Mouse (Mus musculus) embryo, embryonic 11 days (tissue): ENCODE measurements at regions not wholly inside any gene's neighbourhood (a gene's known extent, or its start where the extent isn't known, plus 50 kb on each side); places are given as distances from the start of the nearest gene placed in this dataset.
"Not testable (repeated sequence)": the region's sequence is repeated elsewhere in the genome, so short reads cannot be mapped to it uniquely, and the experiment has no call there.

Source experiments
- DNase-seq: peaks from one replicate; pipeline ENCODE4 v3.0.0-alpha.2; 2015

DNA sequence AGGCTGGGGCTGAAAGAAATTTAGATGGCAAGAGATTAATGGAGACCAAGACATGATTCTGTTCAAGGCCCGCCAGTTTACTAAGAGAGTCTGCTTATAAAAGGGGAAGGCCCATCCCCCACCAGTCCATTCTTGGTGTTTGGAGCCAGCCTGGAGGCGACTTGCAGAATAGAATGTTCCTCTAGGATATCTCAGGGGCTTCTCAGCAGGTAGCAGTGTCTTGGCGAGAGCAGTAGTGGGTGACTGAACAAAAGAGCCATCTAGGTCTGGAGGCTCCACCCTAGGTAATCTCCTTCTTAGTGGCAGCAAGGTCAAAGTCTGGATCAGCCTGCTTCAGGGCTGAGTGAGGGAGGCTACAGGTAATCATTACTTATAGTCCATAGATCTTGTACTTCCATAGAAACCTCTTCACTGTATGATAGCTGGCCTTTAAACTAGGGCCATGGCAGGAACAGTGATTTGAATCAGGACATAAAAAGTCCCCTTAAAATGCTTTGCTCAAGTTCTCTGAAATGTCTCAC is 166.0 kb upstream of the Gm5538 start:
- not testable (repeated sequence) for DNase-seq

DNA sequence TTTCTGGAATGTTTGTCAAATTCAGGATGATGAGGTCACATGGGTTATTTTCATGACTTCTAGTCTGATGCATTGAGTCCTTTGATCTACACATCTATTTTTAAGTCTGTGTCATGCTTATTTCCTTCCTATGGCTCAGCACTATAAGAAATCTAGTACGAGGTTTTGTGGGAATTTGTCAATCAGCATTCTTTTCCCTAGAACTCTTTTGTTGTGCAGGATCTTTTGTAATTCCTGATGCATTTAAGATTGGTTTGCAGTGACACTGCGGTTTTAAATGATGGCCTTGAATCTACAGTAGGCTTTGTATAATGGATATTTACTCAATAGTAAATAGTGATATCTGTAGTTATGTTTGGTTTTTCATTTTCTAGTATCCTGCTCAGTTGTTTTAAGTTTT is 187.0 kb upstream of the Gm5538 start:
- DNase-seq = no peak

DNA sequence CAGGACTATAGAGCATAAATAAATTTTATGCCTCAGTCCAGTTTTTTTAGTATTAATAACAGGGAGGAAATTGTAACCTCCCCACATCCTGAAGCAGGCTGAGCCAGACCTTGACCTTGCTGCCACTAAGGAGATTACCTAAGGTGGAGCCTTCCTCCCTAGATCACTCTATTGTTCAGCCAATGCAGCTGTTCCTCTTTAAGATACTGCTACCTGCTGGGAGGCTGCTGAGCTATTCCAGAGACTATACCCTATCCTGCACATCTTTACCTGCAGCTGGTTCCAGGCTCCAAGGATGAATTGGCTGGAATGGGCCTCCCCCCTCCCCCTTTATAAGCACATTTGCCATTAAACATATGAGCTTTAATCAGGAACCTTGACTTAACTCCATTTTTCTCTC is 189.0 kb upstream of the Gm5538 start:
- not testable (repeated sequence) for DNase-seq

DNA sequence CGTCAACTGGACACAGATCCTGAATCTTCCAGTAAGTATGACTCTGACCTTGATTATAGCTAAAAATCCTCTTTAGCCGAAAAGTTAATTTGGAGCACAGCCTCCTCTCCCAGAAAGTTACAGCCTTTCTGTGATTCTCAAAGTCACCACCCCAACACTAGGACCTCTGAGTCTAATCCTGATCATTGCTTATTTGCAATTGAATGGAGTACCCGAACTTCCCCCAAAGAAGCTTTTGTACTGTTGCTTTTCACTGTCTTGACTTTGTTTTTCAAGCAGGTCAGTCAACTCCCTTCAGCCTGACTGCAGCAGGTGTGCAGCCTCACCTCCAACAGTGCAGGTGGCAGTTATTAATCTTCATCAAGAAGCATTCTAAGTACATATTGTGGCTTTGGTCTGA is 189.7 kb upstream of the Gm5538 start:
- not testable (repeated sequence) for DNase-seq

DNA sequence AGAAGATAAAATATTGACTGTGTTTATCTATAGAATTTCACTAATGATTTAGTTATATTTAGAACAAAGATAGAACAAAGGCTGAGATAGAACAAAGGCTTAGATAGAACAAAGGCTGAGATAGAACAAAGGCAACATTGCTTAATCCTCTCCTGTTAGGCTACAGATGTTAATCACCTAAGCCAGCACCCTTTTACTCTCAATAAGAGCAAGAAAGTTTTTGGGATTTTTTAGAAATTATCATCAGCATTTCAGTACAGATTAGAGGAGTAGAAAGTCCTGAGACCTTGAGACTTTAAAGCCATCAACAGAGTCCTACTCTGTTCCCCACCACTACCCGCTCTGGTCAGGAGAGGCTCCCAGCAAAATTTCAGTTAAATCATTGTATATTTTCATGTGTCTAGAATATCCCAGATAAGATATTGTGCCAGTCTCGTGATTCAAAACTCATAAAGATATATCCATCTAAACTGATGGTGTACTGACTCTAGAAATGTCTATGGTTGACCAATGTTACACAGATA is 187.2 kb upstream of the Igsf10 start:
- DNase-seq = no peak

DNA sequence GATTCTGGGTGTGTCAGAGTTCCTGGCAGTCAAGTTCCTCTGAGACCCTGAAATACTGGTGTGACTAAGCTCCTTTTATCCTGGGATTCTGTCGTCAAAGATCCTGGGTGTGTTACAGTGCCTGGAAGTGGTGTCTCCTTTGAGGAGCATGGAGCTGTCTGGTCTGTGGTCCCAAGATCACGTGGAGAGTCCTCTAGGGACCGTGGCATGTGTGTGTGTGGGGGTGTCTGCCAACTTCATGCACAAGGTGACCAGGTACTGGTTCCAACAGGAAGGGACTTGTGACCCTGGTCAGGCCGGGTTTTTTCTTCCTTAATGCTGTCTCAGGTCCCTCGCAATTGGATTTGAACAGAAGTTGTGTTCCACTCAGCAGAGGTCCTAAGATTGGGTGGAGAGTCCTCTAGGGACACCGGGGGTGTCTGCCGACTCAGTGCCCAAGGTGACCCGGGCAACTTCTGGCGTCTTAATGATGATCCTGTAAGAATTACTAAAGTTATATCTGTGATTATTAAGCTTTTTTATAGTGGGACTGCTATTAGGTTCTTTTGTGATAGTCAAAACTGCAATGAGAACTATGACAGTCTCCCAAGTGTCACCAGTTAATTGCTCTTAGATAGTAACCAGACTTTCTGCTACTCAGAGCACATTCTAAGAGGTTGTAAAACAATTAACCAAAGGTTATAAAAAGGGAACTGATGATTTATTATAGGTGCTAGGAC is 186.6 kb upstream of the Igsf10 start:
- DNase-seq = no peak

DNA sequence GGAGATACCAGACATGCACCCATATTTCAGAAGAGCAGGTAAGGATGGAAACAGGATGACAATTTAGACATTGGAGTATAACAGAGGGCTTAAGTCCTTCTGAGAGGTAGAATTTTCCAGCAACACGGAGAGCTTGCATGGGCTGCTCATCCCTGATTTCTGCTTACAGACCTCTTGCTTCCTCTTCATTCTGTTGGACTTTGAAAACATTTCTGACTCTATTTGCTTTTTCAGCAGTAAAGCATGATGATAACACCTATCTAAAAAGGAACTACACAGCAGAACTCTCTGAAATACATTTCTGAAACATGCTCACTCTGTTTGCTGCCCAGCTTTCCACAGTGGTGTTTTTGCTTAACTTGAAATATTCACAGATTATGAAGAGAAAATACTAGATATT is 176.6 kb upstream of the Igsf10 start:
- no peak for DNase-seq

DNA sequence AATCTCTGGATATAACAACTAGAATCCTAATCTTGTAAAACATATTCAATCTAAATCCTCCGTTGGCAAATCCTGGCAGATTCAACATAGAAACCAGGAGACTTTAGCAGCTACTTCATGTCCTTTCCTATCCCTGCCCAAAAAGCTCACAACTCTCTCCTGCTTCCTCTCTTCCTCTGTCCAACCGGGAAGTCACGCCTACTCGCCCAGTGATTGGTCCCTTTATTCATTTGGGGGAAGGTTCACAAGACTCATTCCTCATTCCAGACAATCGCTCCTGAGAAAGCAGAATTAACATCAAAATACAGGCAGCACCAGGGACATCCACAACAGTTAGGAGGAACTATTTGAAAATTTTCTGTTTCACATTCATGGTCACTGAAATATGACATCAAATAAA is 133.9 kb upstream of the Igsf10 start:
- DNase-seq = peak; percentile 28

DNA sequence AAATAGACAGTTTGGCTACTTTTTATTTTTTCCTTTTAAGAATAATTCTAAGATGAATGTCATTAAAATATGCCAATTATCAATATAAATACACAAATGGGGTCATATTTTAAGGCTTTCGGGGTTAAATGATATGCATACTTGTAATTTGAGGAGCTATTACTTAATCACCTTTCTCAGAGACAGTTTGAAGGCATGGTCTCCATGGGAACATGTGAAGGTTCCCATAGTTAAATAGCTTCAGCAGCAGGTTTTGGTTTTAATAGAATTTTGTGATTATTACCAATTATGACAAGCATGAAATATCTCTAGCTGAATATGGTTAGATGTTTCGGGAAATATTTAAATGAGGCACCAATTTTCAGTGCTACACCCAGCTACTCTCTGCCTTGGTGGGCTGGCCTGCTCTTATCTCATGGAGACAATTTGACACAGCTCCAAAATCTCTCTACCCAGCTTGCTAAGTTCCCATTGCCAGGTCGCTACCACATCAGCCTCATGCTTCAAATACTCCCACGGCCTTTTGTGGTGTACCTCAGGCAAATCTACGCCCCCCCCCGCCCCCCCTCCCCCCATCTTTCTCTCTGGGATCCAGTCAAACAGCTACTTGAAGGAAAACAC is 133.4 kb upstream of the Igsf10 start:
- DNase-seq = no peak

DNA sequence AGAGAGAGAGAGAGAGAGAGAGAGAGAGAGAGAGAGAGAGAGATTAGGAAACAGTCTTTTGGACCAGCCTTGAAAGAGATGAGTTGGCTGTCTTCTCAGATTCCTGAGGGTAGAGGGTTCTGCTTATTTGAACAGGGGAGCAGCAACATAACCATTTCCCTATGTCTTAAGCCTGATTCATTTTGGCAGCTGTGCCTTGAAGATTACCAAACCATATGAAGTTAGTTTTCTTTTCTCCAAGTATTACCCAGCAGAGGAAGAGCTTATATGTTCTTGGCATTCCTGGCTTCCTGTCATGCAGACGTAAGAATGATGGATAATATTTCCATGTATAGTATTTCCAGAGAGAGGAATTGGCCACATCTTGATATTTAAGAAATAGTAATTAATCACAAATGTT is 124.8 kb upstream of the Igsf10 start:
- no peak for DNase-seq

DNA sequence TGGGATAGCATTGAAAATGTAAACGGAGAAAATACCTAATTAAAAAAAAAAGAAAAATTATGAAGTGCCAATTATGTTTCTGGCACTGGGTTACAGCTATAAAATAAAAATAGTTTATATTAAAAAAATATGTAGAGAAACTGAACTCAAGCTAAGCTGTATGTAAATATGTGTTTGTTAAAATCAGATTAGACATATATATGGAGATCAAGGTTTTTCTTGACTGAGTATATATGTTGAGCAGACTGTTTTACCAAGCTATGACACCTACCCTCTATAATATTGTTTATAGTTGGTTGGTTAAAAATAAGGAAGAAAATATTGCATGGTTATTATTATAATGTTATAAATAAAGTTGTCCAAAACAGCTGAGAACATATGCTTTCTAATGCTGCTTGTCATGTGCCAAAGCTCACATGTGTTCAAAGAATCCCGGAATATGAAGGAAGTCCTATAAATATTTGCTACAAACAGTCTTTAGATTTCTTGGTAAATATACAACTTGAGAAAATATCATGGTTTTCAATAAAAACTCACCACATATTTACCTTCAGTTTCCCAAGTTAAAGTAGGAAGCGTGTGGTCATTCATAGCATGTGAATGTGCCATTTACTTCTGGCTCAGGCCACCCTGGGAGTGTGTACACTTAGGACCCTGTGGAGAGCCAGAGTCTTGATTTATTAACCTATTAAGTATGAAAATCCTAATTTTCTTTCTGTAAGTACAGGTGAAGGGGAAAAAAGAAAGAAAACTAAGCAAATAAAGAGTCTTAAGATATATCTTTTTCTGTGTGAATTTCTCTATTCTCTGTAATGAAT is 118.4 kb upstream of the Igsf10 start:
- DNase-seq = no peak

DNA sequence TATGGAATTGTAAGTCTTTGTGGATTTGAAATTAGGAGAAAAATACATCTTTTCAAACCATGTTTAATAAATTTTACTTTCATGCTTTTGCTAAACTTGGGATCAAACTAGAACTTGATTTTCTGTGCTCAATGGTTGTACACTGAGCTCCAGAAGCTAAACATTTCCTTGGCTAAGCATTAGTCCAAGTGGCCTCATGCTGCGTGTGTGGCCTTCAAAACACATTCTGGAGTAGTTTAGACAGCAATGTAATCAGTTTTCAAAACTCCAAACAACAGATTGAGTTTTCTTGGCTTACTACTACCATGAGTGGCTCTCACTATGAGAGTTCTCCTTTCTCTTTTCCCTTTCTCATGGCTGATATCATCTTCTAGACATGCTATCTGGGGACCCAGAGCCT is 112.7 kb upstream of the Igsf10 start:
- no peak for DNase-seq

DNA sequence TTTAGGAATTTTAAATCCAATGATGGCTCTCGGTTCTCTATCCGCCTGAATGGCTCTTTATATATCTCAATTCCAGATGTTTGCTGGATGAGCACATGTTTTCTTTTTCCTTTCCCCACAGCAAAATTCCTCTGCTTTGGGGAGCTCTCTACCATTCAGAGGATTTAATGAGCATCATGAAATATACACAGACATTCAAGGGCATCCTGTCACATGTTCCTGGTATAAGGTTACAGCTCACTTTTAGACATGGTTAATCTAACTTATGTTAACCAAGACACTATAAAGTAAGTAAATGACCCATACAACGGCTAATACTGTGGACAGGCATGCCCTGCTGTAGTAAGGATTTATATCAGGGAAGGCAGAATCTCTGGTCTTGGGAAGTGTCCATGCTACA is 106.9 kb upstream of the Igsf10 start:
- DNase-seq = no peak

DNA sequence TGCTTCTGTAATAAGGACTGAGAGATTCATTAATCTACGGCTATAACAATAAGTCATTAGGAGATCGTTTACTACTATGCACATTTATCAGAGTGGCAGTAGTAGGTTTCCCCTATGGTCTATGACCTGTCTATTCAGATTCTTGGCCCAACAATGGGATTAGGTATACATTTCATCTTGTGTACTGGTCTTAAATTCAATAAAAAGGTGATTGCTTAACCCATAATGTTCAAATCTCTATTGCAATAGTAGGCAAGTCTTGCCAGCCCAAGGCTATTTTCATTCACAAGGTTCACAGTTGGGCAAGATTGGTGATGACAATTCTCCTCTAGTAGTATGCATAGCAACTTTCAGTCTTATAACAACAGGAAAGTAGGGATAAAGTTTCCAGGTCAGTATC is 79.4 kb upstream of the Igsf10 start:
- no peak for DNase-seq

DNA sequence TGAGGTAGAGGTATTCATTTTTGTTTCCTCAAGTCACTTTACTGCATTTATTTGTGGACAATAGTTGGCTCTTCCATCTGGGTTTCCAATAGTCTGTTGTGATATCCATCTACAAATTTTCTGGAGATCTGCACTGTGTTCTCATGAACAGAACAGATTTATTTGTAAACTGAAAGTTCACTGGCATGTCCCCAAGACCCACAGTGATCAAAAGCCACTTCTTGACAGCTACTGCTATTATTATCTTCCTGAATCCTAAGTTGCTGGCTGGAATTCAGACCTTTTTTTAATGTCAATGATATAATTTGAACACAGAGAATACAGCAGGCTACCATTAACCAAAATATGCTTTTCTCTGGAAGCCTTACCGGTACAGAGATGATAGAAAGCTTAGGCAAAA is 64.9 kb upstream of the Igsf10 start:
- no peak for DNase-seq

DNA sequence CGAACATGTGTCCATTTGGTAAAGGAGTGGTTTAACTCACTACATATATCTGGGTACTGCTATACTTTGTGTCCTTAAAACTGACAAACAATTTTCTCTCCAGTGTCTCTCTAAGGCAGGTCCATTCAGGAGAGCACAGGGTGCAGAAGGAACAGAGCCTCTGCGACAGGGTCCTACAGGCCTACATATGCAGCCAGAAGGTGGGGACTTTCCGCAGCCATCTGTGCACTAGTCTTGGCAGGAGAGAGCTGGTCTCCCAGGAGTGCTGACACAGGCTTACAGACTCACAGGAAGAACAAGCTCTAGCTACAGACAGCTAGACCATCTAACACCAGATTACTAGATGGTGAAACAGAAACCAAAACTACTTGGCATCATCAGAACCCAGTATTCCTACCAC is 61.8 kb upstream of the Igsf10 start:
- DNase-seq = no peak

DNA sequence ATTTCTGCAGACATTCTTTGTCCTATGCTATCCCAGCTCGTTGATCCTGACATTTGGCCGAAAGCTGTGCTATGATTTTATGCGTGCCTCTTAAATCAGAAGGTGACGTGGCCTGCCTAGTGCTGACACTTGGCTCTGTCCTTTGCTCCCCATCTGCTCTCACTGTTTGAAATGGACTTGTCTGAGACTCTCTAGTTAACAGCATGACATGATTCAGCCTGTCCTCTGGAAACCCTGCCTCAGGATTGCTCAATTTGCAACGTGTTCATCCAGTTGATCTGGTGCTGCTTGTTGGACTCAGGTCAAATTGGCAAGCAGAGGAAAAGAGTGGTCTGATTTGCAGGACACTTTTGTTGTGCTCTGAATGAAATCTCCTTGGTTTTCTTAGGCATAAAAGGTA is 57.7 kb upstream of the Igsf10 start:
- peak; percentile 4 for DNase-seq

DNA sequence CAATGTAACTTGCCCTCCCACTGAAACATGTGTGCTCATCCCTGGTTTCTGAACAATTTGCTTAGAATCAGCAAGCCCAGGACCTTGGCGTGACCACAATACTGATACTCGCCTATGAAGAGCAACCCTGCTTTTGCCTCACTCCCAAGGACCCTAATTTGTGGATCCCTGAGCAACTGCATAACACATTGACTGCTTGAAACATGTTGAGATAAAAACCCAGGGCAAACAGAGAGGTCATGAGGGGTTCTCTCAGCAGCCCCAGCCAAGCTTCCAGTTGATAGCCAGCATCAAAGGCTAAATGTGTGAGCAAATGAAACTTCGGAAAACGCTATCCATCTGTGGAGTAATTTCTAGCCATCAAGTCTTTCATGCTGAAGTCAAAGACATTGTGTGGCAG is 57.2 kb upstream of the Igsf10 start:
- DNase-seq = no peak
